In genomic region chr5:67633831-67634268, GRCm38 (mm10) we compare ENCODE assay signal across 9 mouse cellular contexts. TPM values are rescaled to one million over a fixed set of nuclear protein-coding genes. Genes with fewer than 3 reads are reported as not detected.
A peak's percentile ranks its signal among the peaks of the same experiment; 100 is the strongest.
DNase-seq lines count a peak whose midpoint lies in the region; ATAC-seq and TF ChIP-seq lines count a peak whose summit lies in the region.
"Had no signal": no experiment of that assay in that cellular context is flagged by ENCODE, and none has a peak within 500 bp of the region (broad histone marks: within the 10 kb centered on the region; RNA-seq: fewer than 3 reads in every experiment).

No protein-coding gene starts in this region.

- no peak for TF ChIP-seq EP300 in heart, adult 2 months (IDR thresholded peaks at IDR 0.05; ENCODE audit: insufficient read depth, low read depth, low read length)

- H3K4me2 ChIP-seq in heart, embryonic 16.5 days (ENCODE audit: low read depth, low read length) = 0 out of 2 replicates have a peak overlapping the region, but pooled peaks have one; percentile 10
- H3K4me2 ChIP-seq in hindbrain, embryonic 14.5 days (replicated peaks) = peak overlapping the region; percentile 27
- no peak overlapping the region; the same call in 1 of the 2 replicates for H3K4me2 ChIP-seq in midbrain, embryonic 16.5 days (ENCODE audit: low read length)

- no peaks in the 10 kb centered on the region for H3K27me3 ChIP-seq in heart, embryonic 16.5 days (ENCODE audit: control insufficient read depth, insufficient read depth, low read length)
- H3K27me3 ChIP-seq in heart, adult 2 months (ENCODE audit: control insufficient read depth, insufficient read depth, low read length) = no peaks in the 10 kb centered on the region
- H3K27me3 ChIP-seq in hindbrain, embryonic 14.5 days (ENCODE audit: control insufficient read depth, insufficient read depth, low read length) = no peaks in the 10 kb centered on the region
- H3K27me3 ChIP-seq in midbrain, embryonic 16.5 days (ENCODE audit: control insufficient read depth, insufficient read depth, low read depth, low read length) = peaks cover 21% of the 10 kb centered on the region

- no peak for TF ChIP-seq CTCF in heart, adult 2 months (IDR thresholded peaks at IDR 0.05)

- no peaks in the 10 kb centered on the region for H3K36me3 ChIP-seq in heart, embryonic 16.5 days (ENCODE audit: control insufficient read depth, insufficient read depth)
- H3K36me3 ChIP-seq in heart, adult 2 months (ENCODE audit: control insufficient read depth, insufficient read depth, low read length) = no peaks in the 10 kb centered on the region
- H3K36me3 ChIP-seq in hindbrain, embryonic 14.5 days (replicated peaks; ENCODE audit: control insufficient read depth, insufficient read depth) = peaks cover 7% of the 10 kb centered on the region
- H3K36me3 ChIP-seq in midbrain, embryonic 16.5 days (ENCODE audit: control insufficient read depth, insufficient read depth, low read length) = peaks cover 11% of the 10 kb centered on the region; the same call in 1 of the 2 replicates

- TF ChIP-seq POLR2A in heart, adult 2 months (IDR thresholded peaks at IDR 0.05; ENCODE audit: insufficient read depth, low read depth, low read length) = no peak

- DNase-seq in heart, adult 2 months = no peak
- peak; percentile 62 for DNase-seq in embryo, embryonic 9.5 days (ENCODE audit: extremely low spot score)
- DNase-seq in hindbrain, embryonic 14.5 days (ENCODE audit: low spot score) = no peak
- DNase-seq in gastrocnemius, adult 8-10 months (ENCODE audit: low spot score in 2 of 2) = no peak
- DNase-seq in left cerebral cortex, adult 8-10 months (ENCODE audit: low spot score in 2 of 2) = no peak
- DNase-seq in cerebellum, adult 18-20 months = no peak
- DNase-seq: gastrocnemius, postnatal 36 days had no signal

- H3K79me2 ChIP-seq in heart, adult 2 months (replicated peaks; ENCODE audit: control insufficient read depth, insufficient read depth, low read length) = no peaks in the 10 kb centered on the region

- intact Hi-C loops in heart, adult 2 months (cut with DNase I) = no loop called here

- H3K4me3 ChIP-seq in heart, embryonic 16.5 days (ENCODE audit: low read length) = no peak overlapping the region
- no peak overlapping the region for H3K4me3 ChIP-seq in heart, adult 2 months
- no peak overlapping the region for H3K4me3 ChIP-seq in hindbrain, embryonic 14.5 days (replicated peaks; ENCODE audit: low read length)
- no peak overlapping the region for H3K4me3 ChIP-seq in midbrain, embryonic 16.5 days (ENCODE audit: low read depth, low read length)

- WGBS in heart, embryonic 16.5 days = 21% methylated on average over 10 of the region's 10 CpGs
- 36% methylated on average over 10 of the region's 10 CpGs for WGBS in heart, adult 2 months
- WGBS in hindbrain, embryonic 14.5 days = 11% methylated on average over 10 of the region's 10 CpGs
- 14% methylated on average over 10 of the region's 10 CpGs for WGBS in midbrain, embryonic 16.5 days

- ATAC-seq in heart, embryonic 16.5 days (replicated peaks; ENCODE audit: extremely low read depth, insufficient read depth, low FRiP score) = peak; percentile 73
- peak; percentile 77; the same call in 1 of the 2 replicates for ATAC-seq in hindbrain, embryonic 14.5 days (ENCODE audit: low FRiP score)
- ATAC-seq in midbrain, embryonic 16.5 days = peak; percentile 65; the same call in 1 of the 2 replicates

- H3K4me1 ChIP-seq in heart, embryonic 16.5 days (ENCODE audit: control insufficient read depth, insufficient read depth, low read length) = peaks cover 4% of the 10 kb centered on the region; the same call in 1 of the 2 replicates
- H3K4me1 ChIP-seq in heart, adult 2 months (ENCODE audit: control insufficient read depth, insufficient read depth, low read length) = no peaks in the 10 kb centered on the region
- peaks cover 19% of the 10 kb centered on the region for H3K4me1 ChIP-seq in hindbrain, embryonic 14.5 days (replicated peaks; ENCODE audit: control insufficient read depth, insufficient read depth, low read length)
- peaks cover 11% of the 10 kb centered on the region for H3K4me1 ChIP-seq in midbrain, embryonic 16.5 days (ENCODE audit: control insufficient read depth, insufficient read depth, low read length)

- H3K9me3 ChIP-seq in heart, embryonic 16.5 days (replicated peaks; ENCODE audit: control insufficient read depth, low read length) = no peaks in the 10 kb centered on the region
- H3K9me3 ChIP-seq in hindbrain, embryonic 14.5 days (ENCODE audit: control insufficient read depth, low read length) = no peaks in the 10 kb centered on the region
- H3K9me3 ChIP-seq in midbrain, embryonic 16.5 days (replicated peaks; ENCODE audit: control insufficient read depth, low read length, poor library complexity, severe bottlenecking) = no peaks in the 10 kb centered on the region

- H3K27ac ChIP-seq in heart, embryonic 16.5 days (ENCODE audit: low read length) = no peak overlapping the region
- no peak overlapping the region for H3K27ac ChIP-seq in heart, adult 2 months
- peak overlapping the region; percentile 41 for H3K27ac ChIP-seq in hindbrain, embryonic 14.5 days
- peak overlapping the region; percentile 38; the same call in 1 of the 2 replicates for H3K27ac ChIP-seq in midbrain, embryonic 16.5 days (ENCODE audit: low read length)

- H3K9ac ChIP-seq in heart, embryonic 16.5 days (ENCODE audit: low read length) = no peak overlapping the region
- H3K9ac ChIP-seq in heart, adult 2 months (ENCODE audit: low read depth, low read length) = no peak overlapping the region
- peak overlapping the region; percentile 24; the same call in 1 of the 2 replicates for H3K9ac ChIP-seq in hindbrain, embryonic 14.5 days
- 0 out of 2 replicates have a peak overlapping the region, but pooled peaks have one; percentile 40 for H3K9ac ChIP-seq in midbrain, embryonic 16.5 days (ENCODE audit: low read depth, low read length)

RNA-seq across cellular contexts. Expression of gene Shisa3, which starts 26.2 kb away (rescaled TPM):
- 1.8 and 2.3 TPM in 2 replicates for polyA plus RNA-seq in heart, embryonic 16.5 days (2015; fragmentation: Nextera tagmentation; extraction: Ambion mirVana)
- total RNA-seq in heart, adult 2 months (2021) = 1 to 10 TPM in 1 of 2 experiments, under 1 TPM in 1; 0.59 to 1.2 TPM
- 0.80 and 1.5 TPM in 2 replicates for polyA plus RNA-seq in heart, adult 2 months (2012; rRNA removed)
- polyA plus RNA-seq in hindbrain, embryonic 14.5 days (2014; fragmentation: Nextera tagmentation; extraction: Ambion mirVana) = 1.4 and 2.4 TPM in 2 replicates
- 16.3 and 19.5 TPM in 2 replicates for polyA plus RNA-seq in midbrain, embryonic 16.5 days (2015; fragmentation: Nextera tagmentation; extraction: Ambion mirVana)
- total RNA-seq in gastrocnemius, adult 8-10 months (2022) = 1 to 10 TPM; 1.1 to 2.1 (median 1.7) TPM
- under 1 TPM; 0.78 to 0.95 (median 0.85) TPM for total RNA-seq in left cerebral cortex, adult 8-10 months (2022)

Comparison
In these comparisons a context has a peak if more than half of its experiments do, and no peak if none do; other contexts are left out.
1. H3K27ac ChIP-seq: peak in hindbrain, embryonic 14.5 days (single experiment) and midbrain, embryonic 16.5 days (single experiment); none in heart, embryonic 16.5 days (single experiment) and heart, adult 2 months (single experiment).
2. H3K9ac ChIP-seq: peak in hindbrain, embryonic 14.5 days (single experiment) and midbrain, embryonic 16.5 days (single experiment); none in heart, embryonic 16.5 days (single experiment) and heart, adult 2 months (single experiment).
3. Peak in every context shown above with its lines, with median percentiles within 50 percentile points of each other: ATAC-seq.